Mouse (Mus musculus) forebrain, embryonic 13.5 days (tissue): ENCODE results near the gene Pter. TPM values are rescaled to one million over a fixed set of nuclear protein-coding genes. Genes with fewer than 3 reads are reported as not detected.

Experiments used
- ATAC-seq: fragments of 200-750 bp; cut with Nextera tagmentation; 2 replicates; pipeline ENCODE4 v1.8.0; 2017
- H3K27ac ChIP-seq: fragments of 300-500 bp; sonication (generic); 2 replicates; pipeline ENCODE4 v1.5.1; 2015; ENCODE audit warnings: inconsistent platforms, mild to moderate bottlenecking, moderate library complexity
- H3K27me3 ChIP-seq: fragments of 300-500 bp; sonication (generic); 2 replicates; pipeline ENCODE4 v1.6.1; 2015; ENCODE audit warnings: mild to moderate bottlenecking, inconsistent platforms
- H3K36me3 ChIP-seq: fragments of 300-500 bp; sonication (generic); 2 replicates; pipeline ENCODE4 v1.6.1; 2015; ENCODE audit warnings: mild to moderate bottlenecking, inconsistent platforms; ENCODE audit not compliant: poor library complexity, severe bottlenecking
- H3K4me1 ChIP-seq: fragments of 300-500 bp; sonication (generic); 2 replicates; pipeline ENCODE4 v1.6.1; 2015; ENCODE audit warnings: inconsistent platforms
- H3K4me2 ChIP-seq: fragments of 300-500 bp; sonication (generic); 2 replicates; pipeline ENCODE4 v1.6.1; 2015; ENCODE audit warnings: inconsistent platforms, mild to moderate bottlenecking, moderate library complexity
- H3K4me3 ChIP-seq: fragments of 300-500 bp; sonication (generic); 2 replicates; pipeline ENCODE4 v1.5.1; 2015; ENCODE audit warnings: mild to moderate bottlenecking, inconsistent platforms
- H3K9ac ChIP-seq: fragments of 300-500 bp; sonication (generic); 2 replicates; pipeline ENCODE4 v1.6.1; 2015; ENCODE audit warnings: mild to moderate bottlenecking, inconsistent platforms
- H3K9me3 ChIP-seq: fragments of 300-500 bp; sonication (generic); replicated peaks from 2 replicates; pipeline ENCODE4 v1.6.1; 2016; ENCODE audit warnings: inconsistent platforms
- WGBS: fragments of 180-500 bp; shearing (Covaris S2); methylation state at CpG from one replicate; pipeline ENCODE4 v1.1.7; 2015; 5-methylcytosine and 5-hydroxymethylcytosine counted together
- polyA plus RNA-seq: library from polyadenylated mRNA; unstranded; fragments of >200 nt; fragmentation: Nextera tagmentation; extraction: Ambion mirVana; gene quantifications from 2 replicates; pipeline ENCODE4 v1.2.1, GENCODE M21; 2015

Gene Pter
- polyA plus RNA-seq: 5.4 and 6.0 TPM in 2 replicates

DNA sequence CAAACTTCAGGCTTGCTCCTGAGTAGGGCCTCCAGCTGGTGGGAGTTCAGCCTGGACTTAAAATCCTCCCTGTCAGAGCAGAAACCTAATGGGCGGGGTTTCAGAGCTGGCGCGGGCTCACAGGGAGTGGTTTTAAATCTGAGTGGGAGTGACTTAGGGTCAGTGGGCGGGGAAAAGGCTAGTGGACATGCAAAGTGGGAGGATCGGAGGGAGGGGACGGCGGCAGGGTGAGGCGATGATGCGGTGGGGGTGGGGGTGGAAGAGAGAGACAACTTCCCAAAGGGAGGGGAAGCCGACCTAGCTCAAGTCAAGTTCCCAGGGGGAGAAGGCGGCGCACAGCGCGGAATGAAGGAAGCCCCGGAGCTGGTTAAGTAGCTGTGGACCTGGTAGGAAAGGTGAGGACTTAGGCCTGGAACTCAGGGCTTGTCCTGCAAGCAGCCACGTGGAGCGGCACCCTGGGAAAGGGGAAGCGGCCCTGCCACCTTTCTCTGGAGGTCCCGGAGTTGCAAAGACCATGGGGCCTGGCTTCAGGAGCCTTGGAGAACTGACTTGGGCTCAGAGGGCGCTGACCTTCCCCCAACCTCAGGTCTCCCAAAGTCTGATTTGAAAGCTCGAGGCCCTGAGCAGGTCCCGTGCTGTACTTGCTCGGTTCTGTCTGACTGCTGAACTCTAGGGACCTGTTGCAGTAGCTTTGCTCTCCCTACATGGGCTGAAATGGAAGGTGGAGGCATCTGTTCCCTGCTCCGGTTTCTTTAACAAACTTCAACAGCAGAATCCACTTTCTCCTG is at the start of gene Pter:
Gene Pter, plus strand, starts transcription at position 238 of the 788 bp plus-strand sequence.
- H3K9ac ChIP-seq: peak within 1 kb of the TSS; percentile 58
- under 1% methylated on average over 24 of the region's 24 CpGs for WGBS

DNA sequence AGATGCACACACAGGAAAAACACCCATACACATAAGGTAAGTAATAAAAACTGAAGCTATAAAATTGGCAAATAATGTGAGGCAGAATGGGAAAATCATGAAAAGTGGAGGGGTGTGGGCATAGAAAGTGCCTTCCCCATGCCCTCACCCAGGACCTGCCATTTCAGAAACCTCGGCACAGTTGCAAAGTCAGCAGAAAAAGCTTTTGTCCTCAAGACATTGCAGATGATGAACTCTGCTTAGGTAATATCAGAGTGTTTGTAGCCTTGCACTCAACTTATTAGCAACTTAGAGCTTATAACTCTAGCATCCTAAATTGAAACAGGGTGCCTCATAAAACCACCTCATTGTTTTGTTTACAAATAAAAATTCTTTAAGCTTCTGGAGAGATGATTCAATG is 49.6 kb upstream of the Pter start:
- H3K27ac ChIP-seq: no peak overlapping the region
- H3K4me1 ChIP-seq: no peaks in the 10 kb centered on the region
- H3K9ac ChIP-seq: no peak overlapping the region
- no peaks in the 10 kb centered on the region for H3K36me3 ChIP-seq
- H3K9me3 ChIP-seq: no peaks in the 10 kb centered on the region
- no peaks in the 10 kb centered on the region for H3K27me3 ChIP-seq
- H3K4me3 ChIP-seq: no peak overlapping the region
- no peak overlapping the region for H3K4me2 ChIP-seq
- 50% methylated on average over 1 of the region's 1 CpGs for WGBS
- ATAC-seq: no peak

More for the DNA sequence above, at the start of gene Pter:
- ATAC-seq: peak; percentile 93
- Histone ChIP-seq H3K4me1 (peaks cover 9% of the 10 kb centered on the region), H3K27me3 (no peaks in the 10 kb centered on the region), H3K4me2 (peak within 1 kb of the TSS; percentile 71), H3K4me3 (peak within 1 kb of the TSS; percentile 41), H3K36me3 (no peaks in the 10 kb centered on the region), H3K27ac (no peak within 1 kb of the TSS), H3K9me3 (no peaks in the 10 kb centered on the region)

DNA sequence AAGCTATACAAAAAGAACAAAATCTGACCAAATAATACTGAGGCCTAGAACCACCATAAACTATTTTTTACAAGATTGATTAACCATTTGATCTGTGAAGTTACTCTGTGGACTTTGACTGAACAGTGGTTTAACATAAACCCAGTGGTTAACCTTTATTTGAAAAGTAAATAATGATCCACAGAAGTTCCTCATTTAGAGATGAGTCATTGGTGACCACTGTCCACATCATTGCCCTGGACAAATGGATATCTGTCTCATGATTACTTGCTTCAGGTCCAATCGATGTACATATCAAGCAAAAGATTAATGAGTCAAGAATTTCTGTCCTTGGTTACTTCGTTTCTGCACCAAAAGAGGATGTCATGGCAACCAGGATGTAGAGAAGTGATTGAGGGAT is 44.3 kb upstream of the Pter start:
- Histone ChIP-seq H3K27me3 (no peaks in the 10 kb centered on the region), H3K27ac (no peak overlapping the region), H3K9me3 (no peaks in the 10 kb centered on the region), H3K9ac (no peak overlapping the region), H3K4me1 (peaks cover 6% of the 10 kb centered on the region; the same call in 1 of the 2 replicates), H3K36me3 (no peaks in the 10 kb centered on the region), H3K4me2 (no peak overlapping the region), H3K4me3 (no peak overlapping the region)
- ATAC-seq: no peak
- WGBS: 84% methylated on average over 2 of the region's 2 CpGs

DNA sequence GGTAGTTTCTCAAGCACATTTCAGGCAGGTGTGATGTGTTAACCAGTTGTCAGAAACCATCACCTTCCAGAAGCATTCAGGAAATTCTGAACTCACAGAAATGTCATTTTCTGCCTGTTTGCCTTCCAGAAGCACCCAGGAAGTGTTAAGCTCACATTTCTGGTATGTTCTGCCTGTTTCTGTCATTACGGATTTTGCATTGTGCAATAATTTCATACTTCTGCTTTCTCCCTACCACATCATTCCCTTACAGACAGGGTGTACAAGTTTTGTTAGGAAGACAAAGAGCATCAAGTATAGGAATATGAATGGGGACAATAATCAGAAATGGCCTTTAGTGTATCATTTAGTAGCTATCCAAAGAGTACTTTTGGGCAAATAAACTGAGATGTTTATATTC is 42.8 kb upstream of the Pter start:
- Histone ChIP-seq H3K4me2 (no peak overlapping the region), H3K36me3 (no peaks in the 10 kb centered on the region), H3K9me3 (no peaks in the 10 kb centered on the region), H3K4me1 (peaks cover 6% of the 10 kb centered on the region; the same call in 1 of the 2 replicates), H3K27me3 (no peaks in the 10 kb centered on the region), H3K4me3 (no peak overlapping the region), H3K9ac (no peak overlapping the region), H3K27ac (no peak overlapping the region)
- ATAC-seq: no peak
- WGBS: 94% methylated on average over 1 of the region's 1 CpGs

DNA sequence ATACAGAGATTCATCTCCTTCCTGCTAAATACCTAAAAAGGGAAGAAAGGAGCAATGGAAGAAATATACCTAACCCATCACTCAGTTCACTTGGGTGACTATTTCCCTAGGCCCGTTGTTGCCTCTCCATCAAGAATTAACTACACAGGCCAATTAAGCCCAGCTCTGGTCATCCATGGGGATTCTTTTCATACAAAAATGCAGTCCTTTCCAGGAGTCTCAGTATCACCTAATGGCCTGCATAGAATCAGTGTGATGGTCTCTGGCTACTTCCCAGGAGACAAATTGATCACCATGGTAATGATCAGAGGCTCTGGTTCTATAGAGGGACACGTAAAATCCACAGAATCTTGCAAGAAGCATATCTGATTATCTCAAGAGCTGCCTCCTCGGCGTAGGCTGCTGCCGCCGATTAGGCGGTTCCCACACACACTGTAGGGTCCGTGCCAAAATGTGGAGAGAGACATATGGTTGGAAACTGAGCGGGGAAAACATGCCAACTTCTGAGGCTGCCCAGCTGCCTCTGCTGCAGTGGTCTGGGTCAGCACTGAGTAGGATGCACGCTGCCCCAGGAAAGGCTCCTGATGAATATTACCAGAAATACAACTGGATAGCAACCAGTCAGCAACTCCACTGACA is 40.4 kb upstream of the Pter start:
- Histone ChIP-seq H3K36me3 (no peaks in the 10 kb centered on the region), H3K9ac (no peak overlapping the region), H3K27ac (peak overlapping the region; percentile 62), H3K9me3 (no peaks in the 10 kb centered on the region), H3K4me1 (peaks cover 6% of the 10 kb centered on the region; the same call in 1 of the 2 replicates), H3K27me3 (no peaks in the 10 kb centered on the region), H3K4me2 (0 out of 2 replicates have a peak overlapping the region, but pooled peaks have one; percentile 1), H3K4me3 (no peak overlapping the region)
- WGBS: 61% methylated on average over 10 of the region's 10 CpGs
- peak; percentile 98 for ATAC-seq

DNA sequence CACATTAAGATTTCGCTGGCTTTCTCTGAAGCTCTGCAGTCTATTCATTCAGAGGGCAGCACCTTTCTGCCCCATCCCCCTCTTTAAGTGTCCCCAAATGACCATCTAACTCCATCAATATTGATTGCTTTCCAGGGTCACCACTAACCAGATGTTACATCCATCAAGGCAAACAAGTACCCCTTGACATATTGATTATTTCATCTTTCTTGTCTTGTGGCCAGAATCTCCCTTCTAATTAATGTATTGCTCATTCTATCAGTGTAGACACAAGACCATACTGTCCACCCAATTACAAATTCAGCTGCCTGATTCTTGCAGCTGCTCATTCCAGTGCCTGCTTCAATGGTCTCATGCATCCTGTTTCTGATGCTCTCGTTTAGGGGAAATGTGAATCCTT is 36.8 kb upstream of the Pter start:
- WGBS: 62% methylated on average over 2 of the region's 2 CpGs
- Histone ChIP-seq H3K36me3 (no peaks in the 10 kb centered on the region), H3K4me1 (peaks cover 6% of the 10 kb centered on the region; the same call in 1 of the 2 replicates), H3K27ac (no peak overlapping the region), H3K4me2 (no peak overlapping the region), H3K9me3 (no peaks in the 10 kb centered on the region), H3K4me3 (no peak overlapping the region), H3K9ac (no peak overlapping the region), H3K27me3 (no peaks in the 10 kb centered on the region)
- no peak for ATAC-seq

DNA sequence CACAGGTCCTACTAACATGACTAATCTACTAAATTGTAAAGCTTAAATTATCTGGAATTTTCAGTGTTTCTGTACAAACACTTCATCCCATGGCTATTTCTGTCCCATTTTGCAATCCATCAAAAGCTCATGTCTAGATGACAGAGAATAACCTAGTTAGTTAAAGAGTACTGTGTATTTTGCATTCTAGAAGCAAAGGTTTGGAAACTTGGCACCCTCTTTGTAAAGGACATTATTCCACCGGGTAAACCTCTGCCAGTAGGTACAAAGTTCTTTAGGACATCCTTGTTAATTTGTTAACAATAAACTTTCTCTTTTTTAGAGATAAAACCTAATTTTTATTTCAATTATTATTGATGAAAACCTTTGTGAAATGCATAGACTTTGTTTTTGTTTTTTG is 18.1 kb upstream of the Pter start:
- H3K4me1 ChIP-seq: no peaks in the 10 kb centered on the region
- H3K4me3 ChIP-seq: no peak overlapping the region
- WGBS: 84% methylated on average over 1 of the region's 1 CpGs
- no peak overlapping the region for H3K27ac ChIP-seq
- no peak overlapping the region for H3K4me2 ChIP-seq
- no peak for ATAC-seq
- no peaks in the 10 kb centered on the region for H3K27me3 ChIP-seq
- no peaks in the 10 kb centered on the region for H3K36me3 ChIP-seq
- no peaks in the 10 kb centered on the region for H3K9me3 ChIP-seq
- no peak overlapping the region for H3K9ac ChIP-seq

DNA sequence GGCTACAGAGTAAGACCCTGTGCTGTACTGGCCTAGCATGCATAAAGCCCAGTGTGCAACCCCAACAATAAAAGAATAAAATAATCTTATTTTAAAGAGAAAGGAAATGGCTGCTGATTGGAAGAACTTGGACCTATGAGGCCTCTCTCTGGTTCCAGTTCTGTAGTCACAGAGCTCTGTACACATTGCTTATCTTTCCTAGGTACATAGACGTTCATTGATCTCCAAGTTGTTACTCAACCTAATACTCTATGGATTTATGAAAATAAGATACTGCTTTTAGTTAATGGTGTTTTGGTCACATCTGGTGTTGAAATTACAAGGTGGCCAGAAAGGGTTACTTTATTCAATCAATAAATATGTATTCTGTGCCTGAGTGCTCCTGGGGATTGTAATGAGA is 1.8 kb downstream of the Pter start:
- Histone ChIP-seq H3K9me3 (no peaks in the 10 kb centered on the region), H3K4me3 (no peak overlapping the region), H3K36me3 (no peaks in the 10 kb centered on the region), H3K27ac (no peak overlapping the region), H3K4me1 (peaks cover 9% of the 10 kb centered on the region), H3K27me3 (no peaks in the 10 kb centered on the region), H3K9ac (no peak overlapping the region), H3K4me2 (no peak overlapping the region)
- WGBS: 89% methylated on average over 1 of the region's 1 CpGs
- ATAC-seq: no peak

DNA sequence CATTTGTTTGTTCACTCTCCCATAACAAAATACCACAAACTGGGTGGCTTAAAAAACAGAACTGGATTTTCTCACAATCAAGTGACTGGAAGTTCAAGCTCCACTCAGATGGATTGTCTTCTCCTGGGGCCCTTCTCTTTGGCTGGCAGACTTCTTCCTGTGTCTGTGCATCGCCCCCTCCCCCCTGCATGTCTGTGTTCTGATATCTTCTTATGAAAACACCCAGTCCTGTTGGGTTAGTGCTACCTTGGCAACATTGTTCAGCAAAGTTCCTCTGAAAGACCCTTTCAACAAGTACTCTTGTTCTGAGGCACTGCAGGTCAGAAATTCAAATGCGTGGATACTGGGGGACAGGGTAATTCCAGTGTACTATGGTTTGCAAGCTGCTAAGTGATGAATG is 6.5 kb downstream of the Pter start:
- Histone ChIP-seq H3K27ac (no peak overlapping the region), H3K27me3 (no peaks in the 10 kb centered on the region), H3K36me3 (no peaks in the 10 kb centered on the region), H3K4me3 (no peak overlapping the region), H3K9me3 (no peaks in the 10 kb centered on the region), H3K9ac (no peak overlapping the region), H3K4me1 (no peaks in the 10 kb centered on the region), H3K4me2 (no peak overlapping the region)
- WGBS: 89% methylated on average over 2 of the region's 2 CpGs
- no peak for ATAC-seq

DNA sequence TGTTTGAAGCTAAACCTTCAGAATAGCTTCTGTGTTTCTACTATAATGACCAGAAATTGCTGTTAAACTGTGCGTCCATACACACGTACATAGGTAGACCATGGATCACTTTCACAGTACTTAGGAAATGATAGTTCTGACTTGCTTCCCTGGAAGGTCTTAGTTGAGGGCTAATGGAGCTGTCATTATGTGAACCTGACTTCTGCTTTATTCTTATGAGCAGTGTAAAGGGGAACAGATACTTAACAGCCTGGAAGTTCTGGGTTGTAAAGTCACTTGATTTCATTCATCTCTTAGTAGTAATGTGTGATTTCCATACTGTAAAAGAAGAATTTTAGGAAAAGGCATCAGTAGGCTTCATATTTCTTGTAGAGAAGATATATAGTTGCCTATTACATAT is 10.1 kb downstream of the Pter start:
- ATAC-seq: no peak
- Histone ChIP-seq H3K9ac (no peak overlapping the region), H3K4me2 (no peak overlapping the region), H3K36me3 (no peaks in the 10 kb centered on the region), H3K27ac (no peak overlapping the region), H3K27me3 (no peaks in the 10 kb centered on the region), H3K9me3 (no peaks in the 10 kb centered on the region), H3K4me1 (no peaks in the 10 kb centered on the region), H3K4me3 (no peak overlapping the region)
- WGBS: 93% methylated on average over 2 of the region's 2 CpGs

DNA sequence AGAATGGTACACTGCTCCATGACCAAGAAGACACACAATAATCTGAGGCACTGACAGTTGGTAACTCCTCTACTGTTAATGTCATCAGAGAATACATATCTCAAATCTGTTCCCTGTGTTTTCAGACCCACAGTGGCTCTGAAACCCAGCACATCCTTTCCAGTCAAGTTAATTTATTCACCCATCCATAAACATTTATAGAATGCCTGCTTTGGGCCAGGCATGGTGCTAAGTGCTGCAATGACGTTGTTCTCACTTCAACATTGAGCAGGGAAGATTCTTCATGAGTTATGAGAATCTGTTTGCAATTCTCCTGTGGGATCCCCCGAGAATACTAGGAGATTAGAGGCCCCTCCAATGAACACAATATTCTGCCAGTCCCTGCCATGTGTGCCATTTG is 11.4 kb downstream of the Pter start:
- H3K27ac ChIP-seq: no peak overlapping the region
- 72% methylated on average over 2 of the region's 2 CpGs for WGBS
- no peak for ATAC-seq
- no peak overlapping the region for H3K4me3 ChIP-seq
- H3K9me3 ChIP-seq: no peaks in the 10 kb centered on the region
- H3K9ac ChIP-seq: no peak overlapping the region
- H3K4me2 ChIP-seq: no peak overlapping the region
- H3K27me3 ChIP-seq: no peaks in the 10 kb centered on the region
- no peaks in the 10 kb centered on the region for H3K4me1 ChIP-seq
- H3K36me3 ChIP-seq: no peaks in the 10 kb centered on the region

DNA sequence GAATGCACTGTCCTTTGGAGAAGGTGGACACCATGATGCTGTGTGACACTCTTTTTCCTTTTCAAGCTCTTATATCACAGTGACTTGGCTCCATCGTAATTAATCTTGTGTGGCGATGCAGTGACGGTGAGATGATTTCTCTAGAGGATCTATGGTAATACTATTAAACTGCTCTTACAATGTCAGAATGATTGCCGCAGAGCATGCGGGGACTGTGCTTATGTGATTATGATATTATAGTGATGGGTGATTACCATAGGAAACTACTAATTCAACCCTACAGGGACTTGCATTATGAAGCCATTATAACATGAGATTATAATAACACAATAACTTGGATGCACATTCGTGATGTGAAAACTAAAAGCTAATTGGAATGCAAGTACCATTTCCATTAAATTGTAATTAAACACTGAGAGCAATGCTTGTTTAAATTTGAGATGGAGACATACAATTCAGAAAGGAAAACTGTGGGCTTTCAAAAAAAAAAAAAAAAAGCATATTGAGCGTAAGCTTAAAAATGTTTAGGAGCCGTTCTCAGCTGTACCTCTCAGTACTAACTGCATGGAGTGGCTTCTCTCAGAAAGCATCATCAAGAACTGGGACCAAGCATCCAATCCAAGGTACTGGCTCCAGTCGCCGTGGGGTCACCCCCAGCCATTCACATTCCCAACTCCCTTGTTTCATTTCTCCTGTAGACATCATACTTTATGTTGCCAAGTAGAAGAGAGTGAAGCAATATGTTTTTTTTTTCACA is 13.8 kb downstream of the Pter start:
- Histone ChIP-seq H3K36me3 (no peaks in the 10 kb centered on the region), H3K4me2 (no peak overlapping the region), H3K4me3 (no peak overlapping the region), H3K4me1 (no peaks in the 10 kb centered on the region), H3K9ac (no peak overlapping the region), H3K27me3 (no peaks in the 10 kb centered on the region), H3K9me3 (no peaks in the 10 kb centered on the region), H3K27ac (no peak overlapping the region)
- 85% methylated on average over 10 of the region's 10 CpGs for WGBS
- no peak for ATAC-seq
